Mouse (Mus musculus) midbrain, embryonic 11.5 days (tissue): Measurements from ENCODE around the gene Dnpep. TPM values are rescaled to one million over a fixed set of nuclear protein-coding genes. Genes with fewer than 3 reads are reported as not detected.

Experiments
- ATAC-seq: fragments of 200-750 bp; cut with Nextera tagmentation; 2 replicates; pipeline ENCODE4 v1.8.0; 2017; ENCODE audit warnings: moderate TSS enrichment, moderate library complexity; ENCODE audit not compliant: low FRiP score
- DNase-seq: peaks from one replicate; pipeline ENCODE4 v3.0.0; 2015; ENCODE audit warnings: low spot score; ENCODE audit errors: missing footprints
- H3K27ac ChIP-seq: fragments of 300-500 bp; sonication (generic); 2 replicates; pipeline ENCODE4 v1.5.1; 2014; ENCODE audit warnings: low read depth, low read length
- H3K27me3 ChIP-seq: fragments of 300-500 bp; sonication (generic); 2 replicates; pipeline ENCODE4 v1.6.1; 2014; ENCODE audit warnings: mild to moderate bottlenecking, low read length, moderate library complexity, mixed read lengths; ENCODE audit not compliant: control insufficient read depth, insufficient read depth
- H3K36me3 ChIP-seq: fragments of 300-500 bp; sonication (generic); 2 replicates; pipeline ENCODE4 v1.6.1; 2014; ENCODE audit warnings: mild to moderate bottlenecking, low read length, moderate library complexity, mixed read lengths; ENCODE audit not compliant: control insufficient read depth, insufficient read depth
- H3K4me1 ChIP-seq: fragments of 300-500 bp; sonication (generic); 2 replicates; pipeline ENCODE4 v1.6.1; 2014; ENCODE audit warnings: low read length; ENCODE audit not compliant: control insufficient read depth, insufficient read depth
- H3K4me2 ChIP-seq: fragments of 300-500 bp; sonication (generic); 2 replicates; pipeline ENCODE4 v1.6.1; 2014; ENCODE audit warnings: mild to moderate bottlenecking, moderate library complexity
- H3K4me3 ChIP-seq: fragments of 300-500 bp; sonication (generic); 2 replicates; pipeline ENCODE4 v1.5.1; 2014; ENCODE audit warnings: low read depth, low read length
- H3K9ac ChIP-seq: fragments of 300-500 bp; sonication (generic); 2 replicates; pipeline ENCODE4 v1.6.1; 2014; ENCODE audit warnings: low read length
- H3K9me3 ChIP-seq: fragments of 300-500 bp; sonication (generic); 2 replicates; pipeline ENCODE4 v1.6.1; 2016; ENCODE audit warnings: low read length; ENCODE audit not compliant: control insufficient read depth
- WGBS: fragments of 180-500 bp; shearing (Covaris S2); extraction: QIAGEN DNeasy Blood & Tissue Kit; methylation state at CpG from one replicate; pipeline ENCODE4 v1.1.7; 2014; 5-methylcytosine and 5-hydroxymethylcytosine counted together
- polyA plus RNA-seq: library from polyadenylated mRNA; unstranded; fragments of >200 nt; fragmentation: Nextera tagmentation; extraction: Ambion mirVana; gene quantifications from 2 replicates; pipeline ENCODE4 v1.2.1, GENCODE M21; 2014

Dnpep gene
- polyA plus RNA-seq, 1 experiment from 2014 or later, result 149 TPM

DNA sequence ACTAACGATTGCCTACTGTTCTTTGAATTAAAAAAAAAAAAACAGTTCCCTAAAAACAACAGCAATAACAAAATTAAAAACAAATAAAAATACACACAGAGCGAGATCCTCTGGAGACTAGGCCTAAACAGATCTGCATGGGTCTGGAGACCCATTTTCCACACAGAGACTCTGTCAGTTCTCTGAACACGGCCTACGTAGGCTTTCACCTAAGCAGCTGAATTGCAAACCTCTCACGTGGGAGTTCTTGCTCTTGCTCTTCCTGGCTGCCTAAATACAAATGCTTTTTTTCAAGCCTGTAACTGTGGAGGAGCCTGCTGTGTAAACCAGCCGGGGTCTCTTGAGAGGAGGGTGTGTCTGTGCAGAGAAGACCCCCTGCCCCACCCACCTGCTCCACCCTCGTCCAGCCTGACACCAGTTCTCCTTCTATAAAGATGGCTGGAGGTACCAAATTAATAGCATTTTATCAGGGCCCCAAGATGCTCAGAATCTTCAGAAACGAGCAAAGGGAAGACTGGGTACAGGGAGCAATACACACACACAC lies 27.8 kb downstream of the Dnpep start:
- H3K9me3 ChIP-seq, result no peaks in the 10 kb centered on the region
- ATAC-seq (peak; percentile 25; the same call in 1 of the 2 replicates), DNase-seq (peak; percentile 88)
- H3K4me1 ChIP-seq, result peaks cover 14% of the 10 kb centered on the region
- 46% methylated on average over 8 of the region's 8 CpGs for WGBS
- no peak overlapping the region for H3K4me3 ChIP-seq
- peak overlapping the region; percentile 25 for H3K27ac ChIP-seq
- H3K4me2 ChIP-seq, result peak overlapping the region; percentile 15; the same call in 1 of the 2 replicates
- H3K9ac ChIP-seq, result no peak overlapping the region
- H3K27me3 ChIP-seq, result no peaks in the 10 kb centered on the region
- no peaks in the 10 kb centered on the region for H3K36me3 ChIP-seq

DNA sequence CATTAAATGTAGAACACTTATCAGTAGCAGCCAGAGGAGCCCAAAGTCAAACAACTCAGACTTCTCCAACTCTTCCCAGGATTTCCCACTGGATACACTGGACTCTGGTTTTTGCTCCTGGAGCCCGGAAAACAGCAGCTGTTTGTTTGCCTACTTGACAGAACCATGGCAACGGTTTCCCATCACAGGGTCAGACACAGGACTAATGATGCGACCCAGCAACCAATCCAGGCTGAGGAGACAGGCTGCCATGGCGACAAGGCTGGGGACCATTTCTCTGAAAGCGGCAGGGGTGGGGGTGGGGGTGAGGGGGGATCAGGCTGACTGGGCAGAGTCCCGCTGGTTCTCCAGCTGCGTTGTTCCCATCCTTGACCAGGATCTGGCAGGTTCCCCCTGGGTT lies 28.4 kb downstream of the Dnpep start:
- Histone ChIP-seq H3K27ac (peak overlapping the region; percentile 25), H3K9me3 (no peaks in the 10 kb centered on the region), H3K4me2 (peak overlapping the region; percentile 15; the same call in 1 of the 2 replicates), H3K4me1 (peaks cover 14% of the 10 kb centered on the region), H3K27me3 (no peaks in the 10 kb centered on the region), H3K4me3 (no peak overlapping the region), H3K9ac (no peak overlapping the region), H3K36me3 (no peaks in the 10 kb centered on the region)
- DNase-seq (peak; percentile 91), ATAC-seq (peak; percentile 96)
- WGBS, result 5% methylated on average over 7 of the region's 7 CpGs

DNA sequence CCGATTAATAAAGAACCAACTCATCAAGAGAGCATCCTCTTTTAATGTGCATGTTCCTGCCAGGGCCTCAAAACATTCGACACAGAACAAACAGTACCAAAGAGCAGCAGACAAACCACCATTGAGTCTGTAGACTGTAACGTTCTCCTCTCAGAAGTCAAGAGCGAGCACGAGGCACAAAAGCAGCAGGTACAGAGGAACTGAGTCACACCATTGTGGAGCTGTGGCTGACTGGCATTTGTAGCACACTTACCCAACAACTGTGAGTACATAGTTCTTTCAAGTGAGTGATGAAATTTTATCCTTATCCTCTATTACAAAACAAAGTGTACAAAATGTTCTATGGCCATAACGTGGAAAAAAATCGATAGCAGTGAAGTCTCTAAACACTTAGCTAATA lies 32.9 kb downstream of the Dnpep start:
- Histone ChIP-seq H3K27me3 (no peaks in the 10 kb centered on the region), H3K9ac (no peak overlapping the region), H3K27ac (no peak overlapping the region), H3K9me3 (no peaks in the 10 kb centered on the region), H3K4me3 (no peak overlapping the region), H3K36me3 (no peaks in the 10 kb centered on the region), H3K4me1 (peaks cover 12% of the 10 kb centered on the region), H3K4me2 (no peak overlapping the region)
- WGBS, result 86% methylated on average over 7 of the region's 7 CpGs
- ATAC-seq (no peak), DNase-seq (no peak)

DNA sequence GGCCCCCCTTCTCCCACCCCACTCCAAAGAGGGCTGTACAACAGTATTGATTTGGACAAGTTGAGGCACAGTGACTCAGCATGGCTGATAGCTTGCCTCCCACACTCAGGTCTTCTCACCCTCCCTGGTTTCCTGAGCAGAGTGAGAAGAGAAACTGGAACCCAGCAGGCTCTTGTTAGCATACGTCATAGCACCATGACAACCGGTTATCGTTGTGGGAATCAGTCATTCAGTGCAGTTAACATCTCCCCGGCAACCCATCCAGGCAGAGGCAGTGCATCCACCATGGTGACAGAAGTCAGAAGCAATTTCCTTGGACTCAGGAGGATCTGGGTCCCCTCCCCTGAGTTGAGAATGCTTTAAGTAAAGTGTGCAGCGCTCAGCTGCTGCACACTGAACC lies 34.8 kb downstream of the Dnpep start:
- WGBS, result 78% methylated on average over 5 of the region's 5 CpGs
- Histone ChIP-seq H3K4me1 (no peaks in the 10 kb centered on the region), H3K9ac (no peak overlapping the region), H3K4me2 (no peak overlapping the region), H3K27ac (no peak overlapping the region), H3K9me3 (no peaks in the 10 kb centered on the region), H3K27me3 (peaks cover 4% of the 10 kb centered on the region), H3K4me3 (no peak overlapping the region), H3K36me3 (no peaks in the 10 kb centered on the region)
- ATAC-seq (no peak), DNase-seq (no peak)

DNA sequence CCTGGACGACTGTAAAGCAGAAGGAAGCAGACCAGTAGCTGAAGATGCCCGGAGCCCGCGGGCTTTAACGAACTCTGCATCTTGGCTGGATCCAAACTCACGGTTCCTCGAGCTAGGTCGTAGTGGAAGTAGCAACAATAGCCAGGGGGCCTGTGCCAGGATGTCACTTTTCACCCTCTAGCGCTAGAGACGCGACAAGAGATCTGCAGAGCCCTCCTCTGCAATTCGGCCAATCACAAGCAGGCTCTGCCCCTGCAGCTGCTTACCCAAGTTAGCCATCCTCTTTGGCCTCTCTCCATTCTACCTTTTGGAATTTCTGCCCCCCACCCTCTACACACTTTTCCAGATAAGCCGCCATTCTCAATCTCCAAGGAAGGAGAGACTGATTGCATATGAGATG lies 39.6 kb downstream of the Dnpep start, which contains the start of gene Resp18:
Gene Resp18 (minus strand): TSS at position 188 of the 400 bp plus-strand sequence.
- H3K27me3 ChIP-seq, result peaks cover 12% of the 10 kb centered on the region
- ATAC-seq (no peak), DNase-seq (no peak)
- H3K27ac ChIP-seq, result no peak within 1 kb of the TSS
- H3K4me3 ChIP-seq, result peak within 1 kb of the TSS; percentile 24
- H3K9ac ChIP-seq, result peak within 1 kb of the TSS; percentile 18; the same call in 1 of the 2 replicates
- 8% methylated on average over 13 of the region's 13 CpGs for WGBS
- H3K9me3 ChIP-seq, result no peaks in the 10 kb centered on the region
- no peaks in the 10 kb centered on the region for H3K4me1 ChIP-seq
- no peaks in the 10 kb centered on the region for H3K36me3 ChIP-seq
- peak within 1 kb of the TSS; percentile 37 for H3K4me2 ChIP-seq

DNA sequence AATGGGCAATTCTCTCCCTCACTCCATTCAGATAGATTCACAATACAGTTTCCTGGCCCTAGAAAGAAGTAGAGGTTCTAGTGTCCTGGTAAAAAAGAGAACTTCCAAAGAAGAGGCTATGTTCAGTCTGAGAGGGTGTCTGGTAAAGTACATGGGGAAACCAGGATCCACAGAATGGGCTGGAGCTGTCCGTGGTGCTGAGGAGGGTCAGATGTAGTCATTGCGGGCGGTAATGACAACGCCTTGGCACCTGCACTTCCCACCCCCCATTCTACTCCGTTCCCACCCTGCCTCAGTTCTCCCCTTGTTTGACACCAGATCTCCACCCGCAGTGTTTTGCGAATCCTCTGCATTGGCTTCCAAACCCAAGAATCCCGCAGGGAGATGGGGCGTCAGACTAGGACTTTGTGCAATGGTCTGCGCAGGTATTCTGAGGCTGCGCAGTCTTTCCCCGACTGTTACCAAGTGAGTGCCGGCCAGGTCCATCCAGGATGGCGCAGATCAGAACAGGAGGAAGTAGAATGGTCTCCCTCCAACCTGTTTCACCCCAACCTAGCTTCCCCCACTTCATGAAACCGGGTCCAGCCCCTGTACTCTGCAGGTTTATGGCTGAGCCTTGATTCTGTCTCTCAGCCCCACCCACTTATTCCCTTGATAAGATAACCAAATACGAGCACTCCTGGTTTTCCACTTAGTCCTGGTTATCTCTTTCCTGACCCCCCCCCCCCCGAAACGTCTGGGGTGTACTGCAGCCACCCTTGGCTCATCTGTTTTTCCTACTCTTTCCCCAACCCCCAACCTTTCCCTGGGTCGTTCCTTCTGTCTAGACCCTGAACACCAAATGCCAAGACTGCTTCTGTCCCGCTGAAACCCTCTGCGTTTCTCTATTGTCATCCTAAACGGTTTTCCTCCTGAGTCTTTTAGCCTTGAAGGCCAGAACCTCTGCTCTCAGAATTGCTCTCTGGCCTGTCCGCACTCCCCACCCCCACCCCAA lies 40.3 kb downstream of the Dnpep start:
- peaks cover 12% of the 10 kb centered on the region for H3K27me3 ChIP-seq
- DNase-seq (peak; percentile 93), ATAC-seq (no peak; the same call in 1 of the 2 replicates)
- H3K27ac ChIP-seq, result no peak overlapping the region
- H3K36me3 ChIP-seq, result no peaks in the 10 kb centered on the region
- H3K4me1 ChIP-seq, result no peaks in the 10 kb centered on the region
- peak overlapping the region; percentile 37 for H3K4me2 ChIP-seq
- peak overlapping the region; percentile 18; the same call in 1 of the 2 replicates for H3K9ac ChIP-seq
- 4% methylated on average over 23 of the region's 23 CpGs for WGBS
- no peaks in the 10 kb centered on the region for H3K9me3 ChIP-seq
- H3K4me3 ChIP-seq, result peak overlapping the region; percentile 24

DNA sequence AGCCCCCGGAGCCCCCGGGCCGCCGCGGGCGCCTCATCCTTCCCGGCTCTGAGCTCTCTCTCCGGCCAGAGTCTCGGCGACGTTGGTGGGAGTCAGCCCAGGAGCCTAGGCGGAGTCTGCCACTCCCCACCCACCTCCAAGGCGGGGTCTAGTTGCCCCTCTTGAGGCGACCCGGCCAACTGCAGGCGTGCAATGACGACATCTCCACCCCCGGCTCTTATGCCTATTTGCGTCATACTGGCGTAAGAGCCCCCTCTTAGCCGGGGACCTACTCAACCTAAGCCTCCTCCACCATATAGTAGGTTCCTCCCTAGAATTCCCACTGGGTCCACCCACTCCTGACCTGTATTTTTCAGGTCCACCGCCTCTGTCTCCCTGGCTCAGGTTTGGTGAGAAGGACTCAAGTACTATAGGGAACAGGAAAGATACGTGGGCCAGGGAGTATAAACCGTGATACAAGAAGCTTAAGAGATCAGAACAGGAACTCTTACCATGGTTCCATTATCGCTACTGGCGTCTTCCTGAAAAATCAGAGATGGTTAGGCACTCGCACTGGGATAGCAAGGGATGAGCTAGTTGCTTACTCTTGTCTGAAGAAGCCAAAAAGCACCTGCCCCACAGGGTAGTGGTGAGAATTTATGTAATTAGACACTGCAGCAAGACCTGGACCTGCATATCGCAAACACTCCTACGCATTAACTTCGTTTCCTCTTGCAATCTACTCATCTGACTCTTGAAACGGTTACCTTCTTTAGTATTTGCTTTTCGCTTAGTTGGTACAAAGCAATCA lies 53.5 kb downstream of the Dnpep start, which contains the start of gene Ptprn:
Gene Ptprn (minus strand): TSS at position 412 of the 790 bp plus-strand sequence.
- H3K27me3 ChIP-seq, result peaks cover 26% of the 10 kb centered on the region
- WGBS, result 13% methylated on average over 32 of the region's 32 CpGs
- DNase-seq, result peak; percentile 87

DNA sequence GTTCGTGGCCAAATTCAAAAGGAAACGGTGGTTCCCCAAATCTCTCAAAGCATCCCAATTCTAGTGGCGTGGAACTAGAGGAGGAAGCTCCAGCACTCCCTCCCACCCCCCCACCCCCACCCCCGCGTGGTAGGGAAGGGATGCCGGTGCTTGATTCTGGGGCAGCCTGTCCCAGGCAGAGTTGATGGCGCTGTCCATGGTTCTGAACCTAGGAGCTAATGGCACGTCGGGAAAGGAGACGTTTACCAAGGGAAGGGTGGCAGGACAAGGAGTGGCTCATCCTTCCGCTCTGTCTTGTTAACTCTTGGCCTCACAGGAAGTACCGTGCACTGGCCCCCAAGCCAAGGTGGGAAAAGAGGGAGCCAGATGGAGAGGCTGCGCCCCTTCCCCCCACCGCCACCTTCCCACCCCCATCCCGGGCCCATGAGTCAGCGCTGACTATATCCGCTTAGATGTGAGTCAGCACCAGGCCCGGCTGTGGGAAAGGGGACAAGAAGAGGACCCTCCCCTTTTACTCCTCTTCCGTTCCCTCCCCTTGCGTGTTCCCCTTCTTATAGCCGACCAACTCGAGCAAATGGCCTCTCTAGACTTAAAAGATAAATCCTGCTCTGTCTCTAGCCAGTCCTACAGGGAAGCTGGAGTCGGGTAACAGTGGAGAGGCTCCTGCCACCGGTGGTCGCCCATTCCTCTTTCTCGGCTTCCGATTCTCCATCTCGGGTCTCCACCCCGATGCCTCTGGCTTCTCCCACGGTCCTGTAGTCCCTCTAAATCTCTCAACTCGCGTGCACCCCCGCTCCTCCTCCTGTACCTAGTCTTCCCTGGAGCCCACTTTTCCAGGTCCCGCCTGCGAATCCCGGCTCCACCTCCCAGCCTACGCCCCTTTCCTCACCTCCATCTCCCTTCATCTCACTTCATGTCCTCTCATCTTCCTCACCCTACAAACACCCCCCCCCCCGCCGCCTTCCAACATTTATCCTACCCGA lies 54.5 kb downstream of the Dnpep start:
- Histone ChIP-seq H3K4me3 (peak overlapping the region; percentile 42), H3K9ac (peak overlapping the region; percentile 52), H3K9me3 (no peaks in the 10 kb centered on the region), H3K36me3 (no peaks in the 10 kb centered on the region), H3K27ac (no peak overlapping the region), H3K4me1 (no peaks in the 10 kb centered on the region), H3K27me3 (peaks cover 26% of the 10 kb centered on the region), H3K4me2 (peak overlapping the region; percentile 67)
- DNase-seq, result peak; percentile 93
- peak; percentile 59 for ATAC-seq
- 1% methylated on average over 40 of the region's 40 CpGs for WGBS

More for the DNA sequence above, 53.5 kb downstream of the Dnpep start, which contains the start of gene Ptprn:
- H3K27ac ChIP-seq, result no peak within 1 kb of the TSS
- no peaks in the 10 kb centered on the region for H3K4me1 ChIP-seq
- H3K9me3 ChIP-seq, result no peaks in the 10 kb centered on the region
- peak; percentile 63 for ATAC-seq
- H3K9ac ChIP-seq, result peak within 1 kb of the TSS; percentile 52
- peak within 1 kb of the TSS; percentile 42 for H3K4me3 ChIP-seq
- no peaks in the 10 kb centered on the region for H3K36me3 ChIP-seq
- H3K4me2 ChIP-seq, result peak within 1 kb of the TSS; percentile 67
